Mouse (Mus musculus): Measurements from ENCODE around the gene Mrpl30.
A peak's percentile ranks its signal among the peaks of the same experiment; 100 is the strongest.

Gene Mrpl30

GRCm38 (mm10) chr1:37890025-37890652, at the start of gene Mrpl30, which contains the start of gene Mitd1:
Gene Mrpl30, plus strand, starts transcription at chr1:37890477.
Gene Mitd1, minus strand, starts transcription at chr1:37890411.
- peak; percentile 93 for DNase-seq

- DNase-seq: no peak
Observed at GRCm38 (mm10) chr1:37846878-37847277, 43.4 kb upstream of the Mrpl30 start.

DNA sequence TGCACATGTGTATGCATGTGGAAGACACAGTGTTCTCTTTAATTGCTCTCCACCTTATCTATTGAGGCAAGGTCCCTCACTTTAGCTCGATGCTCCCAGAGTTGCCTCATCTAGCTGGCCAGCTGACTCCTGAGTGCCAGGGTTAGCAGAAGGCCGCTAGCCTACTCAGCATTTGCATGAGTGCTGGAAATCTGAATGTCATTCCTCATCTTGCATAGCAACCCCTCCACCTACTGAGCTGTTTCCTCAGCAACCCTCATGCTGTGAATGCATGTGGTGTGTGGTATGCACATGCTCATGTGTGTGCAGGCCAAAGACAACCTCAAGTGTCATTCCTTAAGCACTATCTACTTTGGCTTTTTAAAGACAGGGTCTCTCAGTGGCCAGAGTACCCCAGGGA, 39.6 kb upstream of the Mrpl30 start:
- DNase-seq: no peak

DNA sequence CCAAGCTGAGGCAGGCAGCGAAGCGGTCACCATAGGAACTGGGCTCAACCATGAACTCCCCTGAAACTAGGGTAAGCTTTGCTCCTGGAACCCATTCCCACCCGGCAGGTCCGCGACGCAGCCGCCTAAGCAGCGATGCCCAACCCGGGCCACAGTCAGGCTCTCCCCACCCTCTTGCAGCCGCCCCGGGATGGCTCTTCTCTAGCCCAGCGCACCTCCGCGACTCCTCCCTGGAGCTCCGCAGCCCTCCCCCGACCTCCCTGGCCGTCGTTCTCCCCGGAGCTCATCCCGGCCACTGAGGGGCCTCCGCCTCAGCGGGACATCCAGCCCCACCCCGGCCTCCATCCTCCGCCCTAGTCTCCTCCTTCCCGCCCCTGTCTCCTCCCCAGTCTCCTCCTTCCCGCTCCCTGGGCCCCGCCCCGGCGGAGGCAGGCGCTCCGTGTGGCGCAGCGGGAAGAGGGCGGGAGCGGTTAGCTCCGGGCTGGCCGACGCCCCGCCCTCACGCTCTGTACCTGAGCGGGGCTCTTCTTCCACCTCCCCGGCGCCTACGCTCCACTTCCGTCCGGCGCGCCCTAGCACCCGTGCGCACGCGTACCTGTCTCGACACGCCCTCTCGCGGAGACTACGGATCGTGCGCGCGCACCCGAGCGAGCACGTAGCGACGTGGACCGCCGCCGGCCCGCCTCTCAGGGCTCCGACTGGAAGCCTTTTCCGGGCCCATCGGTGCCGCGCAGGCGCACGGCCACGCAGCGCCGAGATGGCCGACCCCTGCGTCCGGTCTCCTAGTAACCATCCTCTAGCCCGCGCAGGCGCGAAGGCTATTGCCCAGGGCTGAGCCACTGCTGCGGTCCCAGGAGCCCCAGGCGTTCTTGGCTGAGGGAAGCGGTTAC, 25.5 kb upstream of the Mrpl30 start:
- peak; percentile 99 for DNase-seq

DNA sequence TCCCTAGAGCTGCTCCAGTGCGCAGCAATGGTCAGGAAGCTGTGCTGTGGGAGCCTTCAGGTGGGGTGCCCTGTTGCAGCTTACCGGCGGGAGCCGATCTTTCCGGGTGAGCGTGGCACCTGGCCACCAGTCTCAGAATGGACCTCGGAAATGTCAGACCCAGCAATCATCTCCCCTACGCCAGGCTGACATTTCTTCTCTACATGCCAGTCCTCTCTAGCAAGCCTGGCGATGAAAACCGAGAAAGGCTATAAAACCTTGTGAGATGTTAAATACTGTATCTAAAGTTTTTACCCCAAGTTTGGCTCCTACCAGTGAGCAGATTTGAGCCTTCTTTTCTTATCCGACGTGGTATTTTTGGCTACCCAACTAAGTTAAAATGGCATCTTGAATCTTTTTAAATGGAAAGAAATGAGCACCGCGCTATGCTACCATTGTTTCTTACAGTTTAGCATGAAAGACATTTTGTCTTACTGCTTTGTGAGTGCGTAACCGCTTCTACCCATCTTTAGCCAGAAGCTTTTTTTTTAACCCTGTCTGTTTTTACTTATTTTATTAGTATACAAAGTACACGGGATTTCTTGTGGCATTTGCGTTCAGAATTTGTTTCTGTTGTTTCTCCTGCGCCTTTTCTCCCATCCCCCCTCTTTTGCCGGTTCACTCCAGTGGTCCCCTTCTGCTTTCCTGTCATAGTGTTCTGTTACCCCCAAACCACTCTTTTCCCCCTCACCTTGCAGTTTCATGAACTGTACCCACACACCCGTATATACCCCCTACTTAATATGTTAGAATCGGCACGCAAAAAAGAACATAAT, 24.7 kb upstream of the Mrpl30 start:
- DNase-seq: no peak

DNA sequence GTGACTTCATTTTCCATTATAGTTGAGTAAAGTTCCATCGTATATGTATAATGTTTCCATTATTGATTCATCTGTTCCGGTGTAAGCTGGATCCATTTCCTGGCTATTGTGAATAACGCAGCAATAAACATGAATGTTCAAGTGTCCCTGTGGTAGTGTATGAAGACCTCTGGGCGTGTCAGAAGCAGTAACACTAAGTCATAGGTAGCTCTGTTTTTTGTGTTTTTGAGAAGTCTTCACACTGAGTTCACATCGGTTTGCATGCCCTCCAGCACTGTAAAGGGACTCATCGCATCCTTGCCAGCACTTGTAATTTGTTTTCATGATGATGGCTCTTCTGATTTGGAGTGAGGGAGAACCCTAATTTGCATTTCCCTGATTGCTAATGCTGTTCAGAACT, 24.0 kb upstream of the Mrpl30 start, which contains the start of gene Tsga10:
TSS of gene Tsga10 (minus strand) at position 144 of the 400 bp plus-strand sequence.
- DNase-seq: no peak

GRCm38 (mm10) chr1:37867056-37867455, 23.2 kb upstream of the Mrpl30 start:
- peak; percentile 68 for DNase-seq

- no peak for DNase-seq
Observed at GRCm38 (mm10) chr1:37867684-37868322, 22.5 kb upstream of the Mrpl30 start.

DNA sequence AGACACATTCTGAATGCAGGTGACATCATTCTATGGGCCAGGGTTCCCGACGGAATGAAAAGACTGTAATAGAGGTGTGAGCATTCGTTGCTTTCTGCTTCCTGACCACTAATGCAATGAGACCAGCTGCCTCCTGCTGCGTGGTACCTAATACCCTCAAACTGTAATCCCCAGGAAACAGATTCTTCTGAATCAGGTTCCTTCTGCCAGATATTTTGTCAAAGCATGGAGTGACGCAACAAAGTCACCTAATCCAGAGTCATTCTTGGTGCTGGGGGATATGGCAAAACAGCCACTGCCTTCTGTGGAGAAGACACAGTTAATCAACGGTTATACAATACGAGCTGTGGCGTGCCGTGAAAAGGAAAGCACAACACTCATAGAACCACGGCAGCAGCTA, 21.6 kb upstream of the Mrpl30 start:
- DNase-seq: no peak

DNA sequence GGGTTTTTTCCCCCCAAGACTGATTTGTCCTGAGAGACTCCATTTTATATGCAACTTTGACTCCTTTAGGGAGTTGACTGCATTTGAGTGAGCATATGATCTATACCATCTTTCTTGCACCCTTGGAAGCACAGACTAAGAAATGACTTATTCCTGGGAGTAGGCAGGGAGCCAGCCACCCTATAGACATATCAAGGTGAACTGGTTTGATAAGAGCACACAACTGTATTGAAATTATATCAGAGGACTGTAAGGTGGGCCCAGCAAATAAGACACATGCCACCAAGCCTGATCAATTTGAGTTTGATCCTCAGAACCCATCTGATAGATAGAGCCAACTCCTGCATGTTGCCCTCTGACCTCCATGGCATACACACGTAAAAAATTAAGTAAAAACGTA, 20.9 kb upstream of the Mrpl30 start:
- no peak for DNase-seq

- peak; percentile 58 for DNase-seq
Observed at GRCm38 (mm10) chr1:37871704-37872103, 18.6 kb upstream of the Mrpl30 start, which contains the start of gene Lipt1. Gene Lipt1, plus strand, starts transcription at chr1:37871738.

GRCm38 (mm10) chr1:37872131-37873067, 17.9 kb upstream of the Mrpl30 start:
- DNase-seq: peak; percentile 85

DNA sequence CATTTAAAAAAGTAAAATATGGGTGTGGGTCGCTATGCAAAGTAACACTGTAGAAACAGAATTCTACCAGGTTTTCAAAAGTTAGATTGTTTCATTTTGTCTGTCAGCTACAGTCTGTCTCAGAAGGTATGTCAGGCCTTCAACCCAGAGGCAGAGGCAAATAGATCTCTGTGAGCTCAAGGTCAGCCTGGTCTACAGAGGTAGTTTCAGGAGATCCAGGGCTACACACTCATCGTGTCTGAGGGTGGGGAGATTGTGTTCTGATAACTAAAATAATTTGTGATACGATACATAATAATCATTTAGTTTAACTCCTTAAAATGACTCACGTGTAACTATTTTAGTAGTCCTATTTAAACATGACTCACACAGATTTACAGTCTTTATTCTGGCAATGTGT, 17.1 kb upstream of the Mrpl30 start:
- no peak for DNase-seq

DNA sequence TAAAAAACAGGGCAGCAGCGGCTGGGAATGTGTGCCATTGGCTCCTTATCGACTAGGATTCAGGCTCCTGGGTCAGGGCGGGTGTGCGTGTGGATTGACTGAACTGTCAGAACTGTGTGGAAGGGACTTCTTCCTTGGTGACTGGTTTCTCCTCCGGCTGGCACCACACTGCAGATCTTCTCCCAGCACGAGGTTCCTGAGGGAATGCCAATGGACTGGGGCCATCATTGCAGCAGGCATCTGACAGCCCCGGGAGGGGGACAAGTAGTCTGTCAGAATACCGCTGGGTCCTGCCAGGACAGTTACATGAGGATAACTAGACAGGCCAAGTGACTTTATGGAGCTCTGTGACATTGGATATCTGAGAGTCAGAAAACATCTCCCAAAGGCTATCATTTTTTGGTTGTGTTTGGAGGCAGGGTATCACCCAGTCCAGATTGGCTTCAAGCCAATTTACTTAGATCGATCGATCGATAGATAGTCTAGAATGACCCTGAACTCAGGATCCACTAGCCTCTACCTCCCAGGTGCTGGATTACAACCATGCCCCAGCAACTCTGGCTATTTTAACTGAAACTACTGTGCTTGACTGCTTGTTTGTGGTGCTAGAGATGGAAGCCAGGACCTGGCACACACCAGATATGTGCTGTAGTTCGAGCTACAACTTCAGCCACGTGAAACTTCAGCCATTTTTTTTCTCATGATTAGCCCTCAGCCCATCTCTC, 12.4 kb upstream of the Mrpl30 start:
- DNase-seq: no peak

GRCm38 (mm10) chr1:37883411-37883810, 6.9 kb upstream of the Mrpl30 start:
- DNase-seq: no peak

GRCm38 (mm10) chr1:37884451-37884850, 5.8 kb upstream of the Mrpl30 start:
- no peak for DNase-seq

GRCm38 (mm10) chr1:37889206-37889605, 1.1 kb upstream of the Mrpl30 start:
- DNase-seq: no peak

GRCm38 (mm10) chr1:37891400-37891799, 1.1 kb downstream of the Mrpl30 start:
- no peak for DNase-seq

DNA sequence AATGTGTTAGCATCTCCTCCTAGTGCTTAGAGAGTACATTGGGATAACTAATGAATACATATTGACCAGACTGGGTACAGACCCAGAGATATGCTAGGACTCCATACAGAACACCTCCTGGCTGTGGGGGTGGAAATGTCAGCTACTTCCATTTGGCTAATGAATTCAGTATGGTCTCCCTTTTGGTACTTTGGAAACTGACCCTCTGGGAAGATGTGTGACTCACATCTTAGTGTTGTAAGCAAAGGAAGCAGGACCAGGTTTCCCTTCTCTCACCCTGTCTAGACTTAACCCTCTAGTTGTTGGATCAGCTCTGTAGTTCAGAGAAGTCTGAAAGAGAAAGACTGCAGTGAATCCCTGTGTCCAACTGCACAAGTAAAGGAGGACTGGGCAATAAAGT, 4.3 kb downstream of the Mrpl30 start:
- DNase-seq: no peak

- no peak for DNase-seq
Observed at GRCm38 (mm10) chr1:37899816-37900215, 9.5 kb downstream of the Mrpl30 start.

- DNase-seq: no peak
Observed at GRCm38 (mm10) chr1:37900288-37900687, 10.0 kb downstream of the Mrpl30 start.

Data from lung, postnatal 36 days (tissue).